Mouse (Mus musculus): ENCODE measurements at regions not wholly inside any gene's neighbourhood (a gene's known extent, or its start where the extent isn't known, plus 50 kb on each side); places are given as distances from the start of the nearest gene placed in this dataset.
A peak's percentile ranks its signal among the peaks of the same experiment; 100 is the strongest.
"Not testable (repeated sequence)": the region's sequence is repeated elsewhere in the genome, so short reads cannot be mapped to it uniquely, and the experiment has no call there.

GRCm38 (mm10) chr5:133070141-133070540 lies 527.0 kb upstream of the Auts2 start:
- no peak for DNase-seq

GRCm38 (mm10) chr5:133062481-133062880 lies 519.3 kb upstream of the Auts2 start:
- DNase-seq = no peak

- no peak for DNase-seq
Observed at GRCm38 (mm10) chr5:133047456-133047855, 504.3 kb upstream of the Auts2 start.

- no peak for DNase-seq
Observed at GRCm38 (mm10) chr5:133045637-133046036, 502.5 kb upstream of the Auts2 start.

GRCm38 (mm10) chr5:133027590-133027989 lies 484.4 kb upstream of the Auts2 start:
- no peak for DNase-seq

GRCm38 (mm10) chr5:133025121-133025520 lies 482.0 kb upstream of the Auts2 start:
- no peak for DNase-seq

- DNase-seq = no peak
Observed at GRCm38 (mm10) chr5:133020821-133021220, 477.7 kb upstream of the Auts2 start.

GRCm38 (mm10) chr5:133020116-133020515 lies 477.0 kb upstream of the Auts2 start:
- no peak for DNase-seq

GRCm38 (mm10) chr5:133010624-133011575 lies 467.8 kb upstream of the Auts2 start:
- DNase-seq = peak; percentile 35

GRCm38 (mm10) chr5:132982866-132983265 lies 439.7 kb upstream of the Auts2 start:
- peak; percentile 24 for DNase-seq

GRCm38 (mm10) chr5:132979013-132979412 lies 435.9 kb upstream of the Auts2 start:
- no peak for DNase-seq

GRCm38 (mm10) chr5:132975303-132975932 lies 432.3 kb upstream of the Auts2 start:
- no peak for DNase-seq

GRCm38 (mm10) chr5:132974876-132975275 lies 431.7 kb upstream of the Auts2 start:
- no peak for DNase-seq

GRCm38 (mm10) chr5:132971046-132971445 lies 427.9 kb upstream of the Auts2 start:
- DNase-seq = no peak

GRCm38 (mm10) chr5:132969376-132969775 lies 426.2 kb upstream of the Auts2 start:
- no peak for DNase-seq

GRCm38 (mm10) chr5:132959901-132960300 lies 416.8 kb upstream of the Auts2 start:
- DNase-seq = no peak

GRCm38 (mm10) chr5:132956184-132956583 lies 413.0 kb upstream of the Auts2 start:
- no peak for DNase-seq

- DNase-seq = no peak
Observed at GRCm38 (mm10) chr5:132955051-132955450, 411.9 kb upstream of the Auts2 start.

- DNase-seq = peak; percentile 21
Observed at GRCm38 (mm10) chr5:132933439-132933980, 390.4 kb upstream of the Auts2 start.

GRCm38 (mm10) chr5:132929955-132930354 lies 386.8 kb upstream of the Auts2 start:
- not testable (repeated sequence) for DNase-seq

GRCm38 (mm10) chr5:132923365-132923764 lies 380.2 kb upstream of the Auts2 start:
- DNase-seq = peak; percentile 17

GRCm38 (mm10) chr5:132909056-132909455 lies 365.9 kb upstream of the Auts2 start:
- no peak for DNase-seq

GRCm38 (mm10) chr5:132908220-132908619 lies 365.1 kb upstream of the Auts2 start:
- DNase-seq = no peak

- DNase-seq = no peak
Observed at GRCm38 (mm10) chr5:132892591-132892990, 349.4 kb upstream of the Auts2 start.

Data from kidney, postnatal 10 days (tissue).